Mouse (Mus musculus) midbrain, embryonic 12.5 days (tissue): ENCODE measurements around the gene Gm13278. TPM values are rescaled to one million over a fixed set of nuclear protein-coding genes. Genes with fewer than 3 reads are reported as not detected.
"Not testable (repeated sequence)": the region's sequence is repeated elsewhere in the genome, so short reads cannot be mapped to it uniquely, and the experiment has no call there.

Experiments
- ATAC-seq: fragments of 200-750 bp; cut with Nextera tagmentation; 2 replicates; pipeline ENCODE4 v1.8.0; 2017; ENCODE audit warnings: low read depth, moderate TSS enrichment, moderate library complexity; ENCODE audit not compliant: low FRiP score
- H3K27ac ChIP-seq: fragments of 300-500 bp; sonication (generic); replicated peaks from 2 replicates; pipeline ENCODE4 v1.5.1; 2016; ENCODE audit warnings: mild to moderate bottlenecking
- H3K27me3 ChIP-seq: fragments of 300-500 bp; sonication (generic); 2 replicates; pipeline ENCODE4 v1.6.1; 2016; ENCODE audit warnings: mild to moderate bottlenecking
- H3K36me3 ChIP-seq: fragments of 300-500 bp; sonication (generic); 2 replicates; pipeline ENCODE4 v1.6.1; 2016
- H3K4me1 ChIP-seq: fragments of 300-500 bp; sonication (generic); 2 replicates; pipeline ENCODE4 v1.6.1; 2016
- H3K4me2 ChIP-seq: fragments of 300-500 bp; sonication (generic); replicated peaks from 2 replicates; pipeline ENCODE4 v1.6.1; 2016; ENCODE audit warnings: mild to moderate bottlenecking, moderate library complexity
- H3K4me3 ChIP-seq: fragments of 300-500 bp; sonication (generic); 2 replicates; pipeline ENCODE4 v1.5.1; 2016; ENCODE audit warnings: mild to moderate bottlenecking
- H3K9ac ChIP-seq: fragments of 300-500 bp; sonication (generic); replicated peaks from 2 replicates; pipeline ENCODE4 v1.6.1; 2016; ENCODE audit warnings: mild to moderate bottlenecking, moderate library complexity
- H3K9me3 ChIP-seq: fragments of 300-500 bp; sonication (generic); 2 replicates; pipeline ENCODE4 v1.6.1; 2016; ENCODE audit warnings: mild to moderate bottlenecking
- WGBS: fragments of 180-500 bp; shearing (Covaris S2); methylation state at CpG from one replicate; pipeline ENCODE4 v1.1.7; 2016; 5-methylcytosine and 5-hydroxymethylcytosine counted together
- polyA plus RNA-seq: library from polyadenylated mRNA; unstranded; fragments of >200 nt; fragmentation: Nextera tagmentation; extraction: Ambion mirVana; gene quantifications from 2 replicates; pipeline ENCODE4 v1.2.1, GENCODE M21; 2016

Gm13278 gene
- not detected in 2 replicates for polyA plus RNA-seq

DNA sequence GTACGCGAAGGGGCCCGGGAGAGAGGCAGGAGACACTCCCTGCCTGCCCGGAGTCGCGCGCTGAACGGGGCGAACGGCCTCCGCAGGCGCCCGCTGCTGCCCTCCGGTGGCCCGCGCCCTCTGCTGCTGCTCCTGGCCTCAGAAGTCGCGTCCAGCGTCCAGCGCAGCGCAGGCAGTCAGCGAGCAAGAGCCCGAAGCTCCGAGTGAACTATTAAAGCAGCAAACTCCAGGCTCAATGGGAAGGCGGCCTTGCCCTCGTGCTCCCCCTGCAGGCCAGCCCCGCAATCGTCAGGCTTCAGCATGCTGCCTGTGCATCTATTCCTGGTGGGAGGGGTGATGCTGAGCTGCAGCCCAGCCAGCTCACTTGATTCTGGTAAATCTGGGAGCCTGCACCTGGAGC, at the start of gene Gm13278:
Gene Gm13278 (plus strand): TSS at position 301 of the 400 bp plus-strand sequence.
- H3K36me3 ChIP-seq, H3K4me3 ChIP-seq, H3K27ac ChIP-seq, H3K27me3 ChIP-seq, H3K4me2 ChIP-seq, H3K9me3 ChIP-seq, H3K9ac ChIP-seq, H3K4me1 ChIP-seq, ATAC-seq: not testable (repeated sequence)
- WGBS: no CpG with 5 or more reads among the region's 28 CpGs

DNA sequence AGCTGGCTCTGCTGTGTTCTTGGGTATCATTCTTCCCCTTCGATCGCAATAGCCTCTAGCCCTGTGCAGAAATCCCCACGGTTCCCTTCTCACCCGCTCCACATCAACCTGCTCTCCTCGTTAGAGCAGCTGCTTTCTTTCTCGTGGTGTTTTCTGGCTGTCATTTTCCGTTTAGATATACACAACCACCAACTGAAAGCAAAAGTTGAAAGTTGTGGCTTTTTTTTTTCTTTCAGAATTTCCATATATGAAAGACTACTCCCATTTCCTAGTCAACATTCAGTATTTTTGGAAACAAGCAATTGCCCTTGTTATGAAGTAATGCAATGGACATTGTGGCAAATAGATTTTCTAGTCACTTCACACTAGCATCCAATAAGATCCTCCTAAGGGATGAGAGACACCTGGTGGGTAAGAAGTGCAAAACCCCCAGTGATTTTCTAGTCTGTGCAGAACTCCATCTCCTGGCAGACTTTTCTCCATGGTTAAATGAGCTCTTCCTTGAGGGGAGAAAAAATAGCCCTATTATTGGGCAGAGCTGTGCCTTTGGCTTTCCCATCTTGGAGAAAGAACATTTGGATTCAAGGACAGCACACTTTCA, 48.5 kb upstream of the Gm13278 start:
- WGBS: 82% methylated on average over 7 of the region's 7 CpGs
- no peak for ATAC-seq
- Histone ChIP-seq H3K4me2 (no peak overlapping the region), H3K4me3 (no peak overlapping the region), H3K9ac (no peak overlapping the region), H3K36me3 (no peaks in the 10 kb centered on the region), H3K27me3 (no peaks in the 10 kb centered on the region), H3K4me1 (peaks cover 6% of the 10 kb centered on the region; the same call in 1 of the 2 replicates), H3K9me3 (no peaks in the 10 kb centered on the region), H3K27ac (no peak overlapping the region)

DNA sequence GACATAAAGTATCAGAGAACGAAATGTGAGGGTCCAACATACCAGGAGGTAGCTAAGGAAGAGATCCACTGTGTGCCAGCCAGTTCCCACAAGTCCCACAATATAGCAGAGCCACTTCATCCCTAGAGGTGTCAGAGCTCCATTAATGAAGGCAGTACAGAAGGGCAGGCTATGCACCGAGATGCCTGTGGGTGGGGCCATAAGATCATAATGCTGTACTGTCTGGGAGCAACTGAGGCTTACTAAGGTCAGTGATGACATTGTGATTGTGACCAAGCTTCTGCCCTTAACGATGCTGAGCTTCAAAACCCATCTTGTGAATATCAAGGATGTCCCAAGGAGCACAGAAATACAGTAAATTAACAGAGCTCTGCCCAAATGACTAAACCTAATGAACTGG, 47.1 kb upstream of the Gm13278 start:
- ATAC-seq: no peak
- no peak overlapping the region for H3K4me3 ChIP-seq
- H3K27me3 ChIP-seq: no peaks in the 10 kb centered on the region
- peaks cover 6% of the 10 kb centered on the region; the same call in 1 of the 2 replicates for H3K4me1 ChIP-seq
- H3K4me2 ChIP-seq: no peak overlapping the region
- H3K9me3 ChIP-seq: no peaks in the 10 kb centered on the region
- WGBS: 77% methylated on average over 3 of the region's 3 CpGs
- H3K27ac ChIP-seq: no peak overlapping the region
- H3K36me3 ChIP-seq: no peaks in the 10 kb centered on the region
- no peak overlapping the region for H3K9ac ChIP-seq

- Histone ChIP-seq H3K27me3 (no peaks in the 10 kb centered on the region), H3K4me1 (peaks cover 6% of the 10 kb centered on the region; the same call in 1 of the 2 replicates), H3K36me3 (no peaks in the 10 kb centered on the region), H3K9ac (no peak overlapping the region), H3K9me3 (no peaks in the 10 kb centered on the region), H3K4me2 (no peak overlapping the region), H3K27ac (no peak overlapping the region), H3K4me3 (no peak overlapping the region)
- ATAC-seq: no peak
- 68% methylated on average over 6 of the region's 6 CpGs for WGBS
Observed at GRCm38 (mm10) chr4:88749926-88750325, 41.4 kb upstream of the Gm13278 start.

DNA sequence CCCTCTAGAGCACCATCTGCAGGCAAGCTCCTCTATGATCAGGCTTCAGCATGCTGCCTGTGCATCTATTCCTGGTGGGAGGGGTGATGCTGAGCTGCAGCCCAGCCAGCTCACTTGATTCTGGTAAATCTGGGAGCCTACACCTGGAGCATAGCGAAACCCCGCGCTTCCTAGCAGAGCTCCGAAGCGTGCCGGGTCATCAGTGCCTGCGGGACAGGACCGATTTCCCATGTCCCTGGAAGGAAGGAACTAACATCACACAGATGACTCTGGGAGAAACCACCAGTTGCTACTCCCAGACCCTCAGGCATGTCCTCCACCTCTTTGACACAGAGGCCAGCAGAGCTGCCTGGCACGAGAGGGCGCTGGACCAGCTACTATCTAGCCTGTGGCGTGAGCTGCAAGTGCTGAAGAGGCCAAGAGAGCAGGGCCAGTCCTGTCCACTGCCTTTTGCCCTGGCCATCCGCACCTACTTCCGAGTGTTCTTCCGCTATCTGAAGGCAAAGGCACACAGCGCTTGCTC, 36.5 kb upstream of the Gm13278 start, which contains the start of gene Gm13271:
Gene Gm13271 (plus strand): TSS at position 51 of the 523 bp plus-strand sequence.
- H3K4me1 ChIP-seq, H3K27me3 ChIP-seq, H3K4me2 ChIP-seq, H3K4me3 ChIP-seq, H3K36me3 ChIP-seq, H3K27ac ChIP-seq, H3K9me3 ChIP-seq, H3K9ac ChIP-seq, ATAC-seq: not testable (repeated sequence)
- 65% methylated on average over 15 of the region's 15 CpGs for WGBS

DNA sequence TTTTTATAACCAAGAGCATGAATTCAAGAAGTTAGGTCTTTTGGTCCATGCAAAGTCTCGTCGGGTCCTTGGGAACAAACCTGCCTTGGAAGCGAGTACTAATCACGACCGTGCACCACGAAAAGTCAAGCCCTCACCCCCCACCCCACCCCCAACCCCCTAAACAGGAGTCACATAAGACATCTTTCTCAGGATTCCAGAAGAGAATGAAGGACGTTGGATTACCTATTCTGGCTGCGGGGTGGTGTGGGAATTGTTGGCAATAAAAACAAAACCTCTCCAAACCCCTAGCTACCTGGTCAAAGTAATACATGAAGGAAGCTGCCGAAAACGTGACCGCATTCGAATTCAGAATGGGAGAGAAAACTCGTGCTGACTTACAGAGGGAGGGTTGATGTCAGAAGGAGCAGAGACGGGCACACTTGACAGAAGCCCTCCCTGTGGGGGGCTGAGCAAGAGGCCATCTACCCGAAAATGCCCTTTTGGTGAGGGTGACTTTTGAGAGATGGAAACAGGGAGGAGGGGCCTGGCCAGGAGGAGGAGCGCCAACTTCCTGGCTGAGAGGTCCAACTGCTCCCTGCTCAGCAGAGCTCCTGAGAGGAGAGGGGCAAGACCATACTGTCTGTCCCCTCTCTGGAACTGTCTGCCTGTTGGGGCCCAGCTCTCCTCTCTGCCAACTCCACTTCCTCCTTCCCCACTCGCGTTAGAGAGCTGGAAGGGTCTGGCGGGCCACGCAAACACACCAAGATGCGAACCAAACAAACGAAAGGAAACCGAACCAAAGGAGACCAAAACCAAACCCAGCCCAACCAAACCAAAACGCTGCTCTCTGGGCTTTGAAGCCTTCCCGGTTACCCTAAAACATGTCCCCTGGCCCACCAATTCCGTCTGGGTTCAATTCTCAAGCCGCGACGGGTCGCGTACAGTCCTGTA, 34.5 kb upstream of the Gm13278 start:
- H3K4me1 ChIP-seq, H3K36me3 ChIP-seq, ATAC-seq, H3K9me3 ChIP-seq, H3K27me3 ChIP-seq: not testable (repeated sequence)
- H3K4me3 ChIP-seq: peak overlapping the region; percentile 49
- H3K27ac ChIP-seq: peak overlapping the region; percentile 74
- H3K9ac ChIP-seq: peak overlapping the region; percentile 67
- 12% methylated on average over 29 of the region's 31 CpGs for WGBS
- H3K4me2 ChIP-seq: peak overlapping the region; percentile 76

DNA sequence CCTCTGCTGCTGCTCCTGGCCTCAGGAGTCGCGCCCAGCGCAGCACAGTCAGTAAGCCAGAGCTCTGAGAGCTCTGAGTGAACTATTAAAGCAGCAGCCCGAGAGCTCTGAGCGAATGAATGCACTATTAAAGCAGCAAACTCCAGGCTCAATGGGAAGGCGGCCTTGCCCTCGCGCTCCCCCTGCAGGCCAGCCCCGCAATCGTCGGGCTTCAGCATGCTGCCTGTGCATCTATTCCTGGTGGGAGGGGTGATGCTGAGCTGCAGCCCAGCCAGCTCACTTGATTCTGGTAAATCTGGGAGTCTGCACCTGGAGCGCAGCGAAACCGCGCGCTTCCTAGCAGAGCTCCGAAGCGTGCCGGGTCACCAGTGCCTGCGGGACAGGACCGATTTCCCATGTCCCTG, 33.7 kb upstream of the Gm13278 start:
- ATAC-seq: peak; percentile 100
- not testable (repeated sequence) for H3K36me3 ChIP-seq, H3K4me1 ChIP-seq, H3K27me3 ChIP-seq, H3K9me3 ChIP-seq
- peak overlapping the region; percentile 74 for H3K27ac ChIP-seq
- under 1% methylated on average over 21 of the region's 21 CpGs for WGBS
- H3K4me3 ChIP-seq: peak overlapping the region; percentile 49
- peak overlapping the region; percentile 76 for H3K4me2 ChIP-seq
- H3K9ac ChIP-seq: peak overlapping the region; percentile 67

- not testable (repeated sequence) for H3K4me2 ChIP-seq, H3K9ac ChIP-seq, H3K36me3 ChIP-seq, H3K4me3 ChIP-seq, H3K27me3 ChIP-seq, H3K4me1 ChIP-seq, ATAC-seq, H3K27ac ChIP-seq, H3K9me3 ChIP-seq
- WGBS: 89% methylated on average over 9 of the region's 9 CpGs
Observed at GRCm38 (mm10) chr4:88758751-88759150, 32.6 kb upstream of the Gm13278 start.

DNA sequence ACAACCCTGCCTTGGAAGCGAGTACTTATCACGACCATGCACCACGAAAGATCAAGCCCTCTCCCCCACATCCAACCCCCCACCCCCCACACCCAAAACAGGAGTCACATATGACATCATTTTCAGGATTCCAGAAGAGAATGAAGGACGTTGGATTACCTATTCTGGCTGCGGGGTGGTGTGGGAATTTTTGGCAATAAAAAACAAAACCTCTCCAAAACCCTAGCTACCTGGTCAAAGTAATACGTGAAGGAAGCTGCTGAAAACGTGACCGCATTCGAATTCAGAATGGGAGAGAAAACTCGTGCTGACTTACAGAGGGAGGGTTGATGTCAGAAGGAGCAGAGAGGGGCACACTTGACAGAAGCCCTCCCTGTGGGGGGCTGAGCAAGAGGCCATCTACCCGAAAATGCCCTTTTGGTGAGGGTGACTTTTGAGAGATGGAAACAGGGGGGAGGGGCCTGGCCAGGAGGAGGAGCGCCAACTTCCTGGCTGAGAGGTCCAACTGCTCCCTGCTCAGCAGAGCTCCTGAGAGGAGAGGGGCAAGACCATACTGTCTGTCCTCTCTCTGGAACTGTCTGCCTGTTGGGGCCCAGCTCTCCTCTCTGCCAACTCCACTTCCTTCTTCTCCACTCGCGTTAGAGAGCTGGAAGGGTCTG, 31.6 kb upstream of the Gm13278 start, which contains the start of gene Gm13283:
Gene Gm13283 (plus strand): TSS at position 510 of the 659 bp plus-strand sequence.
- not testable (repeated sequence) for H3K9me3 ChIP-seq, H3K4me1 ChIP-seq, H3K27me3 ChIP-seq, H3K36me3 ChIP-seq, H3K9ac ChIP-seq, ATAC-seq, H3K27ac ChIP-seq
- Histone ChIP-seq H3K4me2 (peak within 1 kb of the TSS; percentile 50), H3K4me3 (peak within 1 kb of the TSS; percentile 32)
- WGBS: 20% methylated on average over 11 of the region's 14 CpGs

DNA sequence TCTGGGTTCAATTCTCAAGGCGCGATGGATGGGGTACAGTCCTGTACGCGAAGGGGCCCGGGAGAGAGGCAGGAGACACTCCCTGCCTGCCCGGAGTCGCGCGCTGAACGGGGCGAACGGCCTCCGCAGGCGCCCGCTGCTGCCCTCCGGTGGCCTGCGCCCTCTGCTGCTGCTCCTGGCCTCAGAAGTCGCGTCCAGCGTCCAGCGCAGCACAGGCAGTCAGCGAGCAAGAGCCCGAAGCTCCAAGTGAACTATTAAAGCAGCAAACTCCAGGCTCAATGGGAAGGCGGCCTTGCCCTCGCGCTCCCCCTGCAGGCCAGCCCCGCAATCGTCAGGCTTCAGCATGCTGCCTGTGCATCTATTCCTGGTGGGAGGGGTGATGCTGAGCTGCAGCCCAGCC, 30.9 kb upstream of the Gm13278 start:
- H3K9me3 ChIP-seq, H3K9ac ChIP-seq, ATAC-seq, H3K27me3 ChIP-seq, H3K27ac ChIP-seq, H3K4me1 ChIP-seq, H3K36me3 ChIP-seq: not testable (repeated sequence)
- Histone ChIP-seq H3K4me3 (peak overlapping the region; percentile 32), H3K4me2 (peak overlapping the region; percentile 50)
- WGBS: 0% methylated on average over 26 of the region's 28 CpGs

DNA sequence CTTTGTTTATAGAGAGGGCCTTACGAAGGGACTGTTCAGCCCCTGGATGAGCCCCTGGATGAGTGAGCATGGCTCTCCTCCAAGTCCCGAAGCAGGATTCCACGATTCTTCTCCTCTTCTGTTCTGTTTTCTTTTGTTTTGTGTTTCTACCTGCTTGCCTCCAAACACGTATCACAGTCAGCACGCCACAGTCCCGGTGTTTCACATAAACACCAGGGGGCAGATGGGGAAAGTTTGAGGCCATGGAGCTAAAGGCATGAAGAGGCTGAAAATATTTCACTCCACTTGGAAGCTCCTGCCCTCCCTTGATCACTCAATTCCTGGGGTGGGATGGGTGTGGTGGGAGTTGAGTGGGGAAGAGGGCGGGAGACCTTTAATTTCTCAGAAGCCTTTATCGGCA, 29.6 kb upstream of the Gm13278 start:
- H3K4me1 ChIP-seq, H3K4me3 ChIP-seq, H3K9ac ChIP-seq, H3K27ac ChIP-seq, ATAC-seq, H3K9me3 ChIP-seq, H3K27me3 ChIP-seq, H3K4me2 ChIP-seq, H3K36me3 ChIP-seq: not testable (repeated sequence)
- 72% methylated on average over 6 of the region's 8 CpGs for whole genome bisulfite sequencing

DNA sequence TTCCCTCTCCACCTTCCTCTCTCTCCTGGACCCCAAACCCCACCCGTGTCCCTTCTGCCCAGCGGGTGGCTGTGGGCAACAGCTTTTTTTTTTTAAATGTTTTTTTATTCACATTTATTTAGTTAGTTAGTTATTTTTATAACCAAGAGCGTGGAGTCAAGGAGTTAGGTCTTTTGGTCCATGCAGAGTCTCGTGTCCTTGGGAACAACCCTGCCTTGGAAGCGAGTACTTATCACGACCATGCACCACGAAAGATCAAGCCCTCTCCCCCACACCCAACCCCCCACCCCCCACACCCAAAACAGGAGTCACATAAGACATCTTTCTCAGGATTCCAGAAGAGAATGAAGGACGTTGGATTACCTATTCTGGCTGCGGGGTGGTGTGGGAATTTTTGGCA, 29.0 kb upstream of the Gm13278 start:
- H3K4me1 ChIP-seq, H3K4me3 ChIP-seq, H3K9ac ChIP-seq, H3K27ac ChIP-seq, ATAC-seq, H3K4me2 ChIP-seq, H3K9me3 ChIP-seq, H3K36me3 ChIP-seq, H3K27me3 ChIP-seq: not testable (repeated sequence)
- 58% methylated on average over 9 of the region's 9 CpGs for WGBS
